Mouse (Mus musculus) forebrain, postnatal 0 days (tissue): ENCODE measurements around the gene Arl4c. TPM values are rescaled to one million over a fixed set of nuclear protein-coding genes. Genes with fewer than 3 reads are reported as not detected.

Experiments
- ATAC-seq: fragments of 200-750 bp; cut with Nextera tagmentation; 2 replicates; pipeline ENCODE4 v1.8.0; 2017; ENCODE audit warnings: mild to moderate bottlenecking, moderate library complexity
- DNase-seq: peaks from one replicate; pipeline ENCODE4 v3.0.0-alpha.2; 2015
- H3K27ac ChIP-seq: fragments of 300-500 bp; sonication (generic); 2 replicates; pipeline ENCODE4 v1.5.1; 2014; ENCODE audit warnings: low read depth, mild to moderate bottlenecking, antibody characterized with exemption, low read length, moderate library complexity, mixed read lengths
- H3K27me3 ChIP-seq: fragments of 300-500 bp; sonication (generic); 2 replicates; pipeline ENCODE4 v1.6.1; 2014; ENCODE audit warnings: mild to moderate bottlenecking, low read length, mixed read lengths; ENCODE audit not compliant: insufficient read depth
- H3K36me3 ChIP-seq: fragments of 300-500 bp; sonication (generic); 2 replicates; pipeline ENCODE4 v1.6.1; 2014; ENCODE audit warnings: mild to moderate bottlenecking, moderate library complexity; ENCODE audit not compliant: insufficient read depth
- H3K4me1 ChIP-seq: fragments of 300-500 bp; sonication (generic); 2 replicates; pipeline ENCODE4 v1.6.1; 2014; ENCODE audit warnings: antibody characterized with exemption; ENCODE audit not compliant: insufficient read depth
- H3K4me2 ChIP-seq: fragments of 300-500 bp; sonication (generic); 2 replicates; pipeline ENCODE4 v1.6.1; 2014; ENCODE audit warnings: low read depth, mild to moderate bottlenecking, moderate library complexity
- H3K4me3 ChIP-seq: fragments of 300-500 bp; sonication (generic); 2 replicates; pipeline ENCODE4 v1.5.1; 2014; ENCODE audit warnings: low read depth, low read length, mixed read lengths
- H3K9ac ChIP-seq: fragments of 300-500 bp; sonication (generic); 2 replicates; pipeline ENCODE4 v1.6.1; 2014; ENCODE audit warnings: mild to moderate bottlenecking
- H3K9me3 ChIP-seq: fragments of 300-500 bp; sonication (generic); 2 replicates; pipeline ENCODE4 v1.6.1; 2016; ENCODE audit warnings: low read length
- CTCF ChIP-seq: sonication (generic); IDR thresholded peaks from 2 replicates; pipeline ENCODE4 v1.5.1; 2016; ENCODE audit warnings: antibody characterized with exemption, control low read depth, low read depth
- WGBS: fragments of 180-500 bp; shearing (Covaris S2); extraction: QIAGEN DNeasy Blood & Tissue Kit; methylation state at CpG from one replicate; pipeline ENCODE4 v1.1.7; 2014; 5-methylcytosine and 5-hydroxymethylcytosine counted together
- polyA plus RNA-seq: library from polyadenylated mRNA; unstranded; fragments of >200 nt; fragmentation: Nextera tagmentation; extraction: Ambion mirVana; gene quantifications from 2 replicates; pipeline ENCODE4 v1.2.1, GENCODE M21; 2015
- total RNA-seq: library from RNA; depleted of rRNA; stranded (reverse); fragments of >200 nt; gene quantifications from 2 replicates; pipeline ENCODE4 v1.2.3, GENCODE M21; 2014

Gene Arl4c
- total and polyA plus RNA-seq, 2 experiments from 2014 or later = 40.2 to 106 TPM

- H3K4me2 ChIP-seq = no peak overlapping the region
- TF ChIP-seq CTCF = no peak
- ATAC-seq (no peak), DNase-seq (no peak)
- no peak overlapping the region for H3K9ac ChIP-seq
- no peaks in the 10 kb centered on the region for H3K36me3 ChIP-seq
- H3K4me3 ChIP-seq = no peak overlapping the region
- H3K9me3 ChIP-seq = no peaks in the 10 kb centered on the region
- WGBS = 80% methylated on average over 9 of the region's 9 CpGs
- H3K4me1 ChIP-seq = 0 out of 2 replicates have a peak, but pooled peaks cover 3% of the 10 kb centered on the region
- H3K27me3 ChIP-seq = no peaks in the 10 kb centered on the region
- H3K27ac ChIP-seq = no peak overlapping the region
These were observed 50.4 kb downstream of the Arl4c start for GRCm38 (mm10) chr1:88651668-88652067.

GRCm38 (mm10) chr1:88648742-88649141 is 53.3 kb downstream of the Arl4c start:
- no peak for ATAC-seq
- no peak for DNase-seq
- no peak overlapping the region for H3K9ac ChIP-seq
- H3K27ac ChIP-seq = no peak overlapping the region
- H3K9me3 ChIP-seq = no peaks in the 10 kb centered on the region
- H3K4me2 ChIP-seq = no peak overlapping the region
- TF ChIP-seq CTCF = no peak
- H3K27me3 ChIP-seq = no peaks in the 10 kb centered on the region
- no peak overlapping the region for H3K4me3 ChIP-seq
- no peaks in the 10 kb centered on the region for H3K4me1 ChIP-seq
- no peaks in the 10 kb centered on the region for H3K36me3 ChIP-seq
- 86% methylated on average over 4 of the region's 4 CpGs for WGBS

GRCm38 (mm10) chr1:88645599-88646119 is 56.4 kb downstream of the Arl4c start:
- ATAC-seq = no peak
- H3K36me3 ChIP-seq = no peaks in the 10 kb centered on the region
- no peaks in the 10 kb centered on the region for H3K27me3 ChIP-seq
- TF ChIP-seq CTCF = no peak
- no peak overlapping the region for H3K27ac ChIP-seq
- 83% methylated on average over 3 of the region's 3 CpGs for WGBS
- no peak overlapping the region for H3K4me3 ChIP-seq
- DNase-seq = no peak
- H3K9me3 ChIP-seq = no peaks in the 10 kb centered on the region
- no peak overlapping the region for H3K4me2 ChIP-seq
- H3K9ac ChIP-seq = no peak overlapping the region
- H3K4me1 ChIP-seq = no peaks in the 10 kb centered on the region

- H3K27me3 ChIP-seq = no peaks in the 10 kb centered on the region; the same call in 1 of the 2 replicates
- ATAC-seq = no peak
- H3K9me3 ChIP-seq = no peaks in the 10 kb centered on the region
- H3K4me3 ChIP-seq = no peak overlapping the region
- no peak overlapping the region for H3K27ac ChIP-seq
- no peak for TF ChIP-seq CTCF
- no peak overlapping the region for H3K4me2 ChIP-seq
- no peaks in the 10 kb centered on the region for H3K4me1 ChIP-seq
- no peak for DNase-seq
- H3K9ac ChIP-seq = no peak overlapping the region
- WGBS = 91% methylated on average over 5 of the region's 5 CpGs
- no peaks in the 10 kb centered on the region for H3K36me3 ChIP-seq
These were observed 57.6 kb downstream of the Arl4c start for GRCm38 (mm10) chr1:88644417-88644816.

- no peaks in the 10 kb centered on the region for H3K36me3 ChIP-seq
- WGBS = 38% methylated on average over 5 of the region's 5 CpGs
- H3K9me3 ChIP-seq = no peaks in the 10 kb centered on the region
- ATAC-seq (peak; percentile 32; the same call in 1 of the 2 replicates), DNase-seq (no peak)
- no peak overlapping the region for H3K4me2 ChIP-seq
- no peaks in the 10 kb centered on the region for H3K4me1 ChIP-seq
- no peak for TF ChIP-seq CTCF
- no peak overlapping the region for H3K27ac ChIP-seq
- no peaks in the 10 kb centered on the region; the same call in 1 of the 2 replicates for H3K27me3 ChIP-seq
- H3K4me3 ChIP-seq = no peak overlapping the region
- H3K9ac ChIP-seq = no peak overlapping the region
These were observed 58.7 kb downstream of the Arl4c start for GRCm38 (mm10) chr1:88643181-88643823.

- DNase-seq = no peak
- no peaks in the 10 kb centered on the region; the same call in 1 of the 2 replicates for H3K27me3 ChIP-seq
- no peaks in the 10 kb centered on the region for H3K4me1 ChIP-seq
- no peak overlapping the region for H3K9ac ChIP-seq
- no peak overlapping the region for H3K27ac ChIP-seq
- H3K9me3 ChIP-seq = no peaks in the 10 kb centered on the region
- no peaks in the 10 kb centered on the region for H3K36me3 ChIP-seq
- no peak overlapping the region for H3K4me2 ChIP-seq
- 72% methylated on average over 4 of the region's 4 CpGs for WGBS
- ATAC-seq = no peak
- TF ChIP-seq CTCF = no peak
- no peak overlapping the region for H3K4me3 ChIP-seq
These were observed 59.3 kb downstream of the Arl4c start for GRCm38 (mm10) chr1:88642735-88643134.

- H3K4me1 ChIP-seq = no peaks in the 10 kb centered on the region
- DNase-seq = no peak
- no peak for ATAC-seq
- TF ChIP-seq CTCF = no peak
- H3K27ac ChIP-seq = no peak overlapping the region
- no peak overlapping the region for H3K4me2 ChIP-seq
- no peaks in the 10 kb centered on the region; the same call in 1 of the 2 replicates for H3K27me3 ChIP-seq
- H3K36me3 ChIP-seq = no peaks in the 10 kb centered on the region
- H3K4me3 ChIP-seq = no peak overlapping the region
- 59% methylated on average over 2 of the region's 2 CpGs for whole genome bisulfite sequencing
- H3K9me3 ChIP-seq = no peaks in the 10 kb centered on the region
- no peak overlapping the region for H3K9ac ChIP-seq
These were observed 60.3 kb downstream of the Arl4c start for GRCm38 (mm10) chr1:88641678-88642215.
